Mouse (Mus musculus) forebrain, embryonic 11.5 days (tissue): ENCODE measurements around the gene Shisa8. TPM values are rescaled to one million over a fixed set of nuclear protein-coding genes. Genes with fewer than 3 reads are reported as not detected.

Source experiments
- ATAC-seq: fragments of 200-750 bp; cut with Nextera tagmentation; replicated peaks from 2 replicates; pipeline ENCODE4 v1.8.0; 2017; ENCODE audit warnings: moderate TSS enrichment; ENCODE audit not compliant: low FRiP score
- DNase-seq: peaks from one replicate; pipeline ENCODE4 v3.0.0-alpha.2; 2017; ENCODE audit warnings: low spot score
- H3K27ac ChIP-seq: fragments of 300-500 bp; sonication (generic); 2 replicates; pipeline ENCODE4 v1.5.1; 2014; ENCODE audit warnings: low read depth, low read length
- H3K27me3 ChIP-seq: fragments of 300-500 bp; sonication (generic); 2 replicates; pipeline ENCODE4 v1.6.1; 2014; ENCODE audit warnings: mild to moderate bottlenecking, low read length, mixed read lengths; ENCODE audit not compliant: control insufficient read depth, insufficient read depth
- H3K36me3 ChIP-seq: fragments of 300-500 bp; sonication (generic); 2 replicates; pipeline ENCODE4 v1.6.1; 2014; ENCODE audit warnings: mild to moderate bottlenecking, low read length, moderate library complexity, mixed read lengths; ENCODE audit not compliant: control insufficient read depth, insufficient read depth
- H3K4me1 ChIP-seq: fragments of 300-500 bp; sonication (generic); replicated peaks from 2 replicates; pipeline ENCODE4 v1.6.1; 2014; ENCODE audit warnings: low read length, mixed read lengths; ENCODE audit not compliant: control insufficient read depth, insufficient read depth
- H3K4me2 ChIP-seq: fragments of 300-500 bp; sonication (generic); 2 replicates; pipeline ENCODE4 v1.6.1; 2014; ENCODE audit warnings: low read depth, mild to moderate bottlenecking, low read length, moderate library complexity, mixed read lengths; ENCODE audit not compliant: severe bottlenecking
- H3K4me3 ChIP-seq: fragments of 300-500 bp; sonication (generic); 2 replicates; pipeline ENCODE4 v1.5.1; 2014; ENCODE audit warnings: low read depth, low read length
- H3K9ac ChIP-seq: fragments of 300-500 bp; sonication (generic); 2 replicates; pipeline ENCODE4 v1.6.1; 2014; ENCODE audit warnings: low read length
- H3K9me3 ChIP-seq: fragments of 300-500 bp; sonication (generic); 2 replicates; pipeline ENCODE4 v1.6.1; 2016; ENCODE audit warnings: low read length, mixed read lengths; ENCODE audit not compliant: control insufficient read depth
- WGBS: fragments of 180-500 bp; shearing (Covaris S2); extraction: QIAGEN DNeasy Blood & Tissue Kit; methylation state at CpG from one replicate; pipeline ENCODE4 v1.1.7; 2014; 5-methylcytosine and 5-hydroxymethylcytosine counted together
- polyA plus RNA-seq: library from polyadenylated mRNA; unstranded; fragments of >200 nt; fragmentation: Nextera tagmentation; extraction: Ambion mirVana; gene quantifications from 2 replicates; pipeline ENCODE4 v1.2.1, GENCODE M21; 2014

The Shisa8 gene
- polyA plus RNA-seq, 1 experiment from 2014 or later = 1.2 TPM

DNA sequence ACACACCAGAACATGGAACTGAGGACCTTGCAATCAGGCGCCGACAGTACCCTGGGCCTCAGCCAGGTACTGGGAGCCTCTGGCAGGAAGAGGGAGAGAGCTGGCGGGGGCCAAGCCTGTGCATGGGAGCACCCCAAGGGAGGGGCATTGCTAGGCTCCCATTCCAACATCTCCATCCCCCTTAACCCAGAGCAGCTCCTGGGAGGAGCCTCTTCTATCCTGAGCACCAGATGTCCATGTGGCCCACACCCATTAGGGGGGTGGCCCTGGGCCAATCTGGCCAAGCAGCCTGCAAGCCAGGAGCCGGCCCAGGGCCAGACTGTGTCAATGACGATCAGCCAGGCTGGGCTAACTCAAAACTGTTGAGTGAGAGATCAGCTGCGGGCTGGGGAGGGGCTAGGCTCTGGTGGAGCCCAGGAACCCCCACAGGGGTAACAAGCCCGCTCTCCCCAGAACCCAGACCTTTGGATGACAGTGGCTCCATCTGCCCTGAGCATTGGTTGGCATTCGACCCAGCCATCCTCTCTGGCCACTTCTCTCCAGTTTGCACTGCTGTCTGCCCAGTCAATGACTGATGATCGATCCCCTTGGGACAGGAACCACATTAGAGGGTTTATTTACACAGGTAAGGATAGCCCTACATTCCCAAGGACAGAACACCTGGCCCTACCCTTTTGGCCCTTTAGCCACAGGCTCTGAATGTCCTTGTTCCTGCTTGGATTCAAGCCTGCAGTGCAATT lies 6.1 kb downstream of the Shisa8 start:
- ATAC-seq (peak; percentile 25; the same call in 1 of the 2 replicates), DNase-seq (no peak)
- Histone ChIP-seq H3K9ac (no peak overlapping the region), H3K9me3 (no peaks in the 10 kb centered on the region), H3K4me1 (peaks cover 13% of the 10 kb centered on the region), H3K4me3 (no peak overlapping the region), H3K36me3 (peaks cover 16% of the 10 kb centered on the region; the same call in 1 of the 2 replicates), H3K27ac (no peak overlapping the region), H3K4me2 (no peak overlapping the region), H3K27me3 (peaks cover 47% of the 10 kb centered on the region)
- WGBS = 60% methylated on average over 9 of the region's 9 CpGs

- WGBS = 61% methylated on average over 10 of the region's 10 CpGs
- peaks cover 11% of the 10 kb centered on the region; the same call in 1 of the 2 replicates for H3K4me1 ChIP-seq
- H3K9ac ChIP-seq = no peak overlapping the region
- DNase-seq (no peak), ATAC-seq (no peak)
- no peak overlapping the region for H3K4me3 ChIP-seq
- no peaks in the 10 kb centered on the region for H3K9me3 ChIP-seq
- no peak overlapping the region for H3K4me2 ChIP-seq
- peaks cover 30% of the 10 kb centered on the region for H3K27me3 ChIP-seq
- no peak overlapping the region for H3K27ac ChIP-seq
- H3K36me3 ChIP-seq = peaks cover 24% of the 10 kb centered on the region; the same call in 1 of the 2 replicates
These were observed 7.8 kb downstream of the Shisa8 start for GRCm38 (mm10) chr15:82204680-82205371.

DNA sequence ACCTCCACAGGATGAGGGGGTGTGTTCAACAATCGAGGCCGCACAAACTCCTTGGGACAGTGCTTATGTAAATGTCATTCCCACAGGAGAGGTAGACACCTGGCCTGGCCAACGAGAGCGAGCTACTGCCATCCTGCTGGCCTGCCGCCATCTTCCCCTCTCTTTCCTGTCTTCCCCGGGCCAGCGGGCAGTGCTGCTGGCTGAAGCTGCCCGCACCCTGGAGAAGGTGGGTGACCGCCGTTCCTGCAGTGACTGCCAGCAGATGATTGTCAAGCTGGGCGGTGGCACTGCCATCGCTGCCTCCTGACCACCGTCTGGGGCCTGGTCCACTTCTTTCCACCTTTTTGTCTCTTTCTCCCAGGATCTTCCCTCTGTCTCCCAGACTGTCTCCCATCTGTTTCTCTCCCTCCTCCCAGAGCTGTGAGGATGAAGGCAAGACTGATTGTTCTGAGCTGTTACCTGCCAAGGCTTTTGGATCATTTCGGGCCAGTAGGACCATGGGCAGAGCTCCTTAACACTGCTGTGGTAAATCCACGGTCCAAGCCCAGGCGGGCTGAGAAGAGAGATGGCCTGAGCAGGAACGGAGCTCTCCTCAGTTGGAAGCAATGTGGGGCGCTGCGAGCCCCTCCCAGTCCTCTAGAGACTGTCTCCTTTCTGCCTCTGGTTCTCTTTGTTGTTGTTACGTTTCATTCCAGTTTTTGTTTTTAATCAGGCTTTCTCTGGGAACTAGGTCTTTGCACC lies 8.8 kb downstream of the Shisa8 start:
- DNase-seq = no peak
- peaks cover 11% of the 10 kb centered on the region; the same call in 1 of the 2 replicates for H3K4me1 ChIP-seq
- ATAC-seq = no peak
- 70% methylated on average over 20 of the region's 20 CpGs for WGBS
- H3K4me2 ChIP-seq = no peak overlapping the region
- peaks cover 34% of the 10 kb centered on the region for H3K36me3 ChIP-seq
- H3K9me3 ChIP-seq = no peaks in the 10 kb centered on the region
- peaks cover 24% of the 10 kb centered on the region for H3K27me3 ChIP-seq
- no peak overlapping the region for H3K27ac ChIP-seq
- no peak overlapping the region for H3K4me3 ChIP-seq
- H3K9ac ChIP-seq = no peak overlapping the region

GRCm38 (mm10) chr15:82203090-82203489 lies 9.5 kb downstream of the Shisa8 start:
- ATAC-seq (no peak), DNase-seq (no peak)
- H3K9ac ChIP-seq = no peak overlapping the region
- no peak overlapping the region for H3K27ac ChIP-seq
- peaks cover 38% of the 10 kb centered on the region for H3K36me3 ChIP-seq
- H3K27me3 ChIP-seq = peaks cover 24% of the 10 kb centered on the region
- WGBS = 92% methylated on average over 10 of the region's 10 CpGs
- no peaks in the 10 kb centered on the region for H3K9me3 ChIP-seq
- H3K4me3 ChIP-seq = no peak overlapping the region
- H3K4me1 ChIP-seq = peaks cover 11% of the 10 kb centered on the region; the same call in 1 of the 2 replicates
- no peak overlapping the region for H3K4me2 ChIP-seq

- DNase-seq = no peak
- Histone ChIP-seq H3K27me3 (peaks cover 16% of the 10 kb centered on the region), H3K27ac (no peak overlapping the region), H3K4me2 (no peak overlapping the region), H3K4me1 (peaks cover 6% of the 10 kb centered on the region; the same call in 1 of the 2 replicates), H3K9ac (no peak overlapping the region), H3K9me3 (no peaks in the 10 kb centered on the region), H3K4me3 (no peak overlapping the region), H3K36me3 (peaks cover 47% of the 10 kb centered on the region)
- no peak for ATAC-seq
- WGBS = 88% methylated on average over 6 of the region's 6 CpGs
These were observed 10.5 kb downstream of the Shisa8 start for GRCm38 (mm10) chr15:82202086-82202485.

- H3K36me3 ChIP-seq = peaks cover 60% of the 10 kb centered on the region
- DNase-seq (no peak), ATAC-seq (no peak)
- no peak overlapping the region for H3K9ac ChIP-seq
- H3K27me3 ChIP-seq = no peaks in the 10 kb centered on the region
- no peak overlapping the region for H3K4me2 ChIP-seq
- H3K27ac ChIP-seq = no peak overlapping the region
- H3K9me3 ChIP-seq = no peaks in the 10 kb centered on the region
- peaks cover 3% of the 10 kb centered on the region; the same call in 1 of the 2 replicates for H3K4me1 ChIP-seq
- WGBS = 91% methylated on average over 12 of the region's 12 CpGs
- H3K4me3 ChIP-seq = no peak overlapping the region
These were observed 13.1 kb downstream of the Shisa8 start for GRCm38 (mm10) chr15:82199546-82199945.

DNA sequence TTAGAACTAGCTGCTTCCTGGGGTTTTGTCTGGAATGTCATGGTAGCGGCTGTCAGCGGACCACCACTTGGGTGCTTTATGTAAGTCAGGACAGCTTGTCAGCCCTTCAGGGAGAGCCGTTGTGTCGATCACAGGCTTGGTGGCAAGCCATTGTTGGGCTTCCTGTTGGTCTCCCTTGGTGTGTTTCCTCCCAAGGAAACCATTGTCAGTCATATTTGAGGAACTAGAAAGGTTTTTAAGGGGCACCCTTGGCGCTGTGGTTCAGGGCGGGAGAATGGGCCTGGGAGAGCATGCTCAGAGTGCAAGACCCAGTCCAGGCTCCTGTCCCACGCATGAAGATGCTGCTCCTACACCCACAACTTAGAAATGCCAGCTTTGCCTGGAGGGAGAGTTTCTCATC lies 14.3 kb downstream of the Shisa8 start:
- peaks cover 56% of the 10 kb centered on the region for H3K36me3 ChIP-seq
- no peak overlapping the region for H3K4me3 ChIP-seq
- H3K27ac ChIP-seq = no peak overlapping the region
- 90% methylated on average over 7 of the region's 7 CpGs for WGBS
- H3K27me3 ChIP-seq = no peaks in the 10 kb centered on the region
- DNase-seq (no peak), ATAC-seq (no peak)
- no peaks in the 10 kb centered on the region for H3K4me1 ChIP-seq
- H3K9ac ChIP-seq = no peak overlapping the region
- H3K9me3 ChIP-seq = no peaks in the 10 kb centered on the region
- no peak overlapping the region for H3K4me2 ChIP-seq

GRCm38 (mm10) chr15:82197937-82198336 lies 14.7 kb downstream of the Shisa8 start:
- Histone ChIP-seq H3K4me1 (no peaks in the 10 kb centered on the region), H3K36me3 (peaks cover 57% of the 10 kb centered on the region), H3K4me3 (no peak overlapping the region), H3K9me3 (no peaks in the 10 kb centered on the region), H3K27ac (no peak overlapping the region), H3K9ac (no peak overlapping the region), H3K4me2 (no peak overlapping the region), H3K27me3 (no peaks in the 10 kb centered on the region)
- ATAC-seq (no peak), DNase-seq (no peak)
- WGBS = 94% methylated on average over 11 of the region's 11 CpGs
